Mouse (Mus musculus) fat pad, adult 2 months (tissue): ENCODE measurements around the gene Chuk.
A peak's percentile ranks its signal among the peaks of the same experiment; 100 is the strongest.

Experiments
- DNase-seq: peaks from one replicate; pipeline ENCODE4 v3.0.0-alpha.2; 2011; ENCODE audit warnings: low read depth, low spot score; ENCODE audit errors: extremely low read depth

Chuk gene

GRCm38 (mm10) chr19:44045847-44046246 is 61.4 kb downstream of the Chuk start:
- DNase-seq: no peak

- DNase-seq: peak; percentile 55
Observed at GRCm38 (mm10) chr19:44042121-44042520, 65.2 kb downstream of the Chuk start.

- no peak for DNase-seq
Observed at GRCm38 (mm10) chr19:44033396-44033795, 73.9 kb downstream of the Chuk start.

GRCm38 (mm10) chr19:44032046-44032744 is 75.1 kb downstream of the Chuk start:
- no peak for DNase-seq

GRCm38 (mm10) chr19:44030024-44030423 is 77.3 kb downstream of the Chuk start:
- DNase-seq: no peak

- DNase-seq: no peak
Observed at GRCm38 (mm10) chr19:44028972-44029371, 78.3 kb downstream of the Chuk start, which contains the start of gene Cyp2c23. Gene Cyp2c23, minus strand, starts transcription at chr19:44029208.

- DNase-seq: no peak
Observed at GRCm38 (mm10) chr19:44026956-44027530, 80.2 kb downstream of the Chuk start.

GRCm38 (mm10) chr19:44024921-44025585 is 82.2 kb downstream of the Chuk start:
- no peak for DNase-seq
